Mouse (Mus musculus): ENCODE results near the gene Plac9b. TPM values are rescaled to one million over a fixed set of nuclear protein-coding genes. Genes with fewer than 3 reads are reported as not detected.
"Not testable (repeated sequence)": the region's sequence is repeated elsewhere in the genome, so short reads cannot be mapped to it uniquely, and the experiment has no call there.

The Plac9b gene
- total RNA-seq (2021), result 10 to 100 TPM; 70.8 to 77.8 TPM

- intact Hi-C loops (cut with DNase I); DNase-seq: not testable (repeated sequence)
Observed at GRCm38 (mm10) chr14:26182380-26182779, at the start of gene Plac9b. Gene Plac9b, minus strand, starts transcription at chr14:26182480.

- DNase-seq; intact Hi-C loops (cut with DNase I): not testable (repeated sequence)
Observed at GRCm38 (mm10) chr14:26216233-26217000, 34.1 kb upstream of the Plac9b start.

- DNase-seq; intact Hi-C loops (cut with DNase I): not testable (repeated sequence)
Observed at GRCm38 (mm10) chr14:26206926-26207247, 24.6 kb upstream of the Plac9b start, which contains the start of gene Tmem254b. Gene Tmem254b, minus strand, starts transcription at chr14:26207041.

GRCm38 (mm10) chr14:26206197-26206925, 24.1 kb upstream of the Plac9b start:
- DNase-seq; intact Hi-C loops (cut with DNase I): not testable (repeated sequence)

GRCm38 (mm10) chr14:26197851-26198250, 15.6 kb upstream of the Plac9b start:
- DNase-seq; intact Hi-C loops (cut with DNase I): not testable (repeated sequence)

- DNase-seq; intact Hi-C loops (cut with DNase I): not testable (repeated sequence)
Observed at GRCm38 (mm10) chr14:26188361-26188760, 6.1 kb upstream of the Plac9b start.

- intact Hi-C loops (cut with DNase I); DNase-seq: not testable (repeated sequence)
Observed at GRCm38 (mm10) chr14:26186638-26187037, 4.4 kb upstream of the Plac9b start.

GRCm38 (mm10) chr14:26181660-26182059, 620 bp downstream of the Plac9b start:
- DNase-seq; intact Hi-C loops (cut with DNase I): not testable (repeated sequence)

- DNase-seq; intact Hi-C loops (cut with DNase I): not testable (repeated sequence)
Observed at GRCm38 (mm10) chr14:26175028-26175427, 7.3 kb downstream of the Plac9b start.

- intact Hi-C loops (cut with DNase I); DNase-seq: not testable (repeated sequence)
Observed at GRCm38 (mm10) chr14:26173955-26174354, 8.3 kb downstream of the Plac9b start.

GRCm38 (mm10) chr14:26165266-26165665, 17.0 kb downstream of the Plac9b start:
- DNase-seq; intact Hi-C loops (cut with DNase I): not testable (repeated sequence)

- DNase-seq; intact Hi-C loops (cut with DNase I): not testable (repeated sequence)
Observed at GRCm38 (mm10) chr14:26162423-26162822, 19.9 kb downstream of the Plac9b start.

GRCm38 (mm10) chr14:26161156-26161555, 21.1 kb downstream of the Plac9b start:
- intact Hi-C loops (cut with DNase I); DNase-seq: not testable (repeated sequence)

- intact Hi-C loops (cut with DNase I); DNase-seq: not testable (repeated sequence)
Observed at GRCm38 (mm10) chr14:26156032-26156431, 26.2 kb downstream of the Plac9b start.

GRCm38 (mm10) chr14:26147095-26147494, 35.2 kb downstream of the Plac9b start:
- intact Hi-C loops (cut with DNase I); DNase-seq: not testable (repeated sequence)

GRCm38 (mm10) chr14:26119095-26119494, 63.2 kb downstream of the Plac9b start:
- intact Hi-C loops (cut with DNase I); DNase-seq: not testable (repeated sequence)

- DNase-seq; intact Hi-C loops (cut with DNase I): not testable (repeated sequence)
Observed at GRCm38 (mm10) chr14:26118550-26119000, 63.7 kb downstream of the Plac9b start.

- intact Hi-C loops (cut with DNase I), result not testable (repeated sequence)
Observed at GRCm38 (mm10) chr14:26118150-26118549, 64.1 kb downstream of the Plac9b start, which contains the start of gene Duxbl2. Gene Duxbl2, plus strand, starts transcription at chr14:26118349.

More at GRCm38 (mm10) chr14:26118150-26118549, 64.1 kb downstream of the Plac9b start, which contains the start of gene Duxbl2:
- DNase-seq, result not testable (repeated sequence)

All from heart, postnatal 10 days (tissue).